Mouse (Mus musculus): ENCODE data around the gene Gkap1. TPM values are rescaled to one million over a fixed set of nuclear protein-coding genes. Genes with fewer than 3 reads are reported as not detected.

Gene Gkap1
- polyA plus RNA-seq, 2 experiments: 27.3 to 30.9 TPM

DNA sequence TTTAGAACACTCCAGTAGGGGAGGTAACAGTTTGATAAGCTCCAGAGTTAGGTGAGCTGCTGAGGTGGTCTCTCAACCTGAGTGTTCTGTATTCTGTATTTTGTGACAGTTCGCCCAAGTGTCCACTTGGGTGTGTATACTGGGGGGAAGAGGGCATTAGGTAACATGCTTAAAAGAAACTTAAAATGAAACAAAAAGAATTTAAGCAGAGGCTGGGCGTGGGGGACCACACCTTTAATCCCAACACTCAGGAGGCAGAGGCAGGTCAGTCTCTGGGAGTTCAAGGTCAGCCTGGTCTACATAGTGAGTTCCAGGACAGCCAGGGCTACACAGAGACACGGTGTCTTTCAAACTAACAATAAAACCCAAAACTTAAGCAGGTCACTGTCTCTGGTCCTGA is 5.0 kb upstream of the Gkap1 start:
- WGBS: 91% methylated on average over 3 of the region's 3 CpGs

GRCm38 (mm10) chr13:58276256-58276655 is 757 bp upstream of the Gkap1 start:
- no peak overlapping the region for H3K9ac ChIP-seq (ENCODE audit: low read depth, low read length, severe bottlenecking)
- no peak overlapping the region for H3K4me3 ChIP-seq (replicated peaks; ENCODE audit: low read length)
- WGBS: 79% methylated on average over 10 of the region's 10 CpGs
- H3K27ac ChIP-seq (replicated peaks; ENCODE audit: low read depth, low read length): no peak overlapping the region
- H3K36me3 ChIP-seq (ENCODE audit: control insufficient read depth, insufficient read depth, low read length): no peaks in the 10 kb centered on the region
- no peak overlapping the region for H3K4me2 ChIP-seq (replicated peaks; ENCODE audit: low read depth, low read length, severe bottlenecking)
- H3K9me3 ChIP-seq (ENCODE audit: control insufficient read depth, low read length): no peaks in the 10 kb centered on the region
- no peak for TF ChIP-seq POLR2A (IDR thresholded peaks at IDR 0.05; ENCODE audit: borderline replicate concordance, extremely low read depth, insufficient read depth, insufficient read length)
- ATAC-seq (ENCODE audit: low FRiP score, low read depth) (no peak), DNase-seq (ENCODE audit: low spot score) (no peak)
- H3K4me1 ChIP-seq (ENCODE audit: control insufficient read depth, insufficient read depth, low read length): 0 out of 2 replicates have a peak, but pooled peaks cover 3% of the 10 kb centered on the region
- H3K27me3 ChIP-seq (ENCODE audit: control insufficient read depth, insufficient read depth, low read length): no peaks in the 10 kb centered on the region

More for the DNA sequence above, 5.0 kb upstream of the Gkap1 start:
- DNase-seq (ENCODE audit: low spot score) (no peak), ATAC-seq (ENCODE audit: low FRiP score, low read depth) (no peak)
- H3K9me3 ChIP-seq (ENCODE audit: control insufficient read depth, low read length): no peaks in the 10 kb centered on the region
- H3K4me2 ChIP-seq (replicated peaks; ENCODE audit: low read depth, low read length, severe bottlenecking): no peak overlapping the region
- no peaks in the 10 kb centered on the region for H3K36me3 ChIP-seq (ENCODE audit: control insufficient read depth, insufficient read depth, low read length)
- H3K9ac ChIP-seq (ENCODE audit: low read depth, low read length, severe bottlenecking): no peak overlapping the region
- TF ChIP-seq POLR2A (IDR thresholded peaks at IDR 0.05; ENCODE audit: borderline replicate concordance, extremely low read depth, insufficient read depth, insufficient read length): no peak
- H3K4me3 ChIP-seq (replicated peaks; ENCODE audit: low read length): no peak overlapping the region
- H3K27ac ChIP-seq (replicated peaks; ENCODE audit: low read depth, low read length): no peak overlapping the region
- H3K4me1 ChIP-seq (ENCODE audit: control insufficient read depth, insufficient read depth, low read length): no peaks in the 10 kb centered on the region
- H3K27me3 ChIP-seq (ENCODE audit: control insufficient read depth, insufficient read depth, low read length): no peaks in the 10 kb centered on the region

DNA sequence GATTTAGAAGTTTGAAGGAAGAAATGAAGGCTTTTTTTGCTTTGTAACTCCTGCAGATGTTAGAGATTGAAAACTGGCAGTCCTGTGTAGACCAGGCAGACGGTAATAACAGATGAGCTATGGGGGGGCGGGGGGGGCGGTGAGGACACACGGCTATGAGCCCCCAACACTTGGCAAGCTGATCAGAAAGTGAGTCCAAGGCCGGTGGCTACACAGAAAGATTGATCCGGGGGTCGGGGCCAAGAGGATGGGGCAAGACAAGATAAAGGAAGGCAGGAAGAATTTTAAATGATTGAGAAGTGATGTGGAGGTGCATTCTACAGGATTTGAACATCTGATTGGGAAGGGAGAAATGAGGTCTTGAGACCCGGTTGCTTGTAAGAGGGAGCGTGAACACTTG is 423 bp downstream of the Gkap1 start:
- ATAC-seq (ENCODE audit: low FRiP score, low read depth) (no peak), DNase-seq (ENCODE audit: low spot score) (no peak)
- Histone ChIP-seq H3K27me3 (ENCODE audit: control insufficient read depth, insufficient read depth, low read length) (no peaks in the 10 kb centered on the region), H3K4me2 (replicated peaks; ENCODE audit: low read depth, low read length, severe bottlenecking) (peak overlapping the region; percentile 77), H3K9me3 (ENCODE audit: control insufficient read depth, low read length) (no peaks in the 10 kb centered on the region), H3K4me1 (ENCODE audit: control insufficient read depth, insufficient read depth, low read length) (0 out of 2 replicates have a peak, but pooled peaks cover 3% of the 10 kb centered on the region), H3K9ac (ENCODE audit: low read depth, low read length, severe bottlenecking) (peak overlapping the region; percentile 85), H3K27ac (replicated peaks; ENCODE audit: low read depth, low read length) (peak overlapping the region; percentile 87; the same call in 1 of the 2 replicates), H3K36me3 (ENCODE audit: control insufficient read depth, insufficient read depth, low read length) (no peaks in the 10 kb centered on the region), H3K4me3 (replicated peaks; ENCODE audit: low read length) (peak overlapping the region; percentile 80)
- TF ChIP-seq POLR2A (IDR thresholded peaks at IDR 0.05; ENCODE audit: borderline replicate concordance, extremely low read depth, insufficient read depth, insufficient read length): no peak
- WGBS: 22% methylated on average over 9 of the region's 9 CpGs

- Histone ChIP-seq H3K9ac (ENCODE audit: low read depth, low read length, severe bottlenecking) (peak overlapping the region; percentile 85), H3K27me3 (ENCODE audit: control insufficient read depth, insufficient read depth, low read length) (no peaks in the 10 kb centered on the region), H3K36me3 (ENCODE audit: control insufficient read depth, insufficient read depth, low read length) (no peaks in the 10 kb centered on the region), H3K4me1 (ENCODE audit: control insufficient read depth, insufficient read depth, low read length) (0 out of 2 replicates have a peak, but pooled peaks cover 3% of the 10 kb centered on the region), H3K4me2 (replicated peaks; ENCODE audit: low read depth, low read length, severe bottlenecking) (peak overlapping the region; percentile 77), H3K9me3 (ENCODE audit: control insufficient read depth, low read length) (no peaks in the 10 kb centered on the region), H3K4me3 (replicated peaks; ENCODE audit: low read length) (peak overlapping the region; percentile 80), H3K27ac (replicated peaks; ENCODE audit: low read depth, low read length) (peak overlapping the region; percentile 87)
- peak; percentile 70 for DNase-seq (ENCODE audit: low spot score)
- 0 out of 2 replicates have a peak, but pooled peaks have one; percentile 45 for TF ChIP-seq POLR2A (IDR thresholded peaks at IDR 0.05; ENCODE audit: borderline replicate concordance, extremely low read depth, insufficient read depth, insufficient read length)
- WGBS: under 1% methylated on average over 66 of the region's 84 CpGs
- ATAC-seq (ENCODE audit: low FRiP score, low read depth): peak; percentile 81
Observed at GRCm38 (mm10) chr13:58274259-58274991, 1.1 kb downstream of the Gkap1 start.

GRCm38 (mm10) chr13:58273411-58274258 is 1.9 kb downstream of the Gkap1 start:
- no peak for TF ChIP-seq POLR2A (IDR thresholded peaks at IDR 0.05; ENCODE audit: borderline replicate concordance, extremely low read depth, insufficient read depth, insufficient read length)
- Histone ChIP-seq H3K4me1 (ENCODE audit: control insufficient read depth, insufficient read depth, low read length) (0 out of 2 replicates have a peak, but pooled peaks cover 3% of the 10 kb centered on the region), H3K4me3 (replicated peaks; ENCODE audit: low read length) (peak overlapping the region; percentile 80), H3K4me2 (replicated peaks; ENCODE audit: low read depth, low read length, severe bottlenecking) (peak overlapping the region; percentile 77), H3K27ac (replicated peaks; ENCODE audit: low read depth, low read length) (peak overlapping the region; percentile 87), H3K27me3 (ENCODE audit: control insufficient read depth, insufficient read depth, low read length) (no peaks in the 10 kb centered on the region), H3K9me3 (ENCODE audit: control insufficient read depth, low read length) (no peaks in the 10 kb centered on the region), H3K36me3 (ENCODE audit: control insufficient read depth, insufficient read depth, low read length) (no peaks in the 10 kb centered on the region), H3K9ac (ENCODE audit: low read depth, low read length, severe bottlenecking) (peak overlapping the region; percentile 85)
- DNase-seq (ENCODE audit: low spot score): peak; percentile 31
- under 1% methylated on average over 31 of the region's 115 CpGs for WGBS
- ATAC-seq (ENCODE audit: low FRiP score, low read depth): peak; percentile 56
